Mouse (Mus musculus) forebrain, embryonic 15.5 days (tissue): ENCODE results near the gene Prmt2. TPM values are rescaled to one million over a fixed set of nuclear protein-coding genes. Genes with fewer than 3 reads are reported as not detected.

Experiments used
- ATAC-seq: fragments of 200-750 bp; cut with Nextera tagmentation; replicated peaks from 2 replicates; pipeline ENCODE4 v1.8.0; 2017; ENCODE audit warnings: mild to moderate bottlenecking, moderate TSS enrichment, moderate library complexity
- H3K27ac ChIP-seq: fragments of 300-500 bp; sonication (generic); replicated peaks from 2 replicates; pipeline ENCODE4 v1.5.1; 2015; ENCODE audit warnings: mild to moderate bottlenecking, inconsistent platforms
- H3K27me3 ChIP-seq: fragments of 300-500 bp; sonication (generic); 2 replicates; pipeline ENCODE4 v1.6.1; 2015; ENCODE audit warnings: inconsistent platforms
- H3K36me3 ChIP-seq: fragments of 300-500 bp; sonication (generic); 2 replicates; pipeline ENCODE4 v1.6.1; 2015; ENCODE audit warnings: mild to moderate bottlenecking, inconsistent platforms
- H3K4me1 ChIP-seq: fragments of 300-500 bp; sonication (generic); 2 replicates; pipeline ENCODE4 v1.6.1; 2015; ENCODE audit warnings: inconsistent platforms
- H3K4me2 ChIP-seq: fragments of 300-500 bp; sonication (generic); replicated peaks from 2 replicates; pipeline ENCODE4 v1.6.1; 2015; ENCODE audit warnings: mild to moderate bottlenecking, inconsistent platforms
- H3K4me3 ChIP-seq: fragments of 300-500 bp; sonication (generic); 2 replicates; pipeline ENCODE4 v1.5.1; 2015; ENCODE audit warnings: mild to moderate bottlenecking, inconsistent platforms
- H3K9ac ChIP-seq: fragments of 300-500 bp; sonication (generic); replicated peaks from 2 replicates; pipeline ENCODE4 v1.6.1; 2015; ENCODE audit warnings: mild to moderate bottlenecking, inconsistent platforms
- H3K9me3 ChIP-seq: fragments of 300-500 bp; sonication (generic); 2 replicates; pipeline ENCODE4 v1.6.1; 2016; ENCODE audit warnings: inconsistent platforms
- WGBS: fragments of 180-500 bp; shearing (Covaris S2); methylation state at CpG from one replicate; pipeline ENCODE4 v1.1.7; 2015; ENCODE audit warnings: mixed read lengths; 5-methylcytosine and 5-hydroxymethylcytosine counted together
- polyA plus RNA-seq: library from polyadenylated mRNA; unstranded; fragments of >200 nt; fragmentation: Nextera tagmentation; extraction: Ambion mirVana; gene quantifications from 2 replicates; pipeline ENCODE4 v1.2.1, GENCODE M21; 2015

The Prmt2 gene
- polyA plus RNA-seq, 1 experiment from 2014 or later = 269 TPM

- WGBS = 46% methylated on average over 4 of the region's 4 CpGs
- Histone ChIP-seq H3K4me3 (no peak within 1 kb of the TSS), H3K27ac (no peak within 1 kb of the TSS), H3K36me3 (no peaks in the 10 kb centered on the region), H3K9ac (no peak within 1 kb of the TSS), H3K9me3 (no peaks in the 10 kb centered on the region), H3K4me1 (no peaks in the 10 kb centered on the region), H3K4me2 (no peak within 1 kb of the TSS), H3K27me3 (no peaks in the 10 kb centered on the region)
- ATAC-seq = no peak
These were observed 15.9 kb upstream of the Prmt2 start, which contains the start of gene S100b for GRCm38 (mm10) chr10:76253536-76253935. Gene S100b (plus strand): TSS chr10:76253853.

- H3K9ac ChIP-seq = no peak overlapping the region
- WGBS = 98% methylated on average over 1 of the region's 1 CpGs
- no peaks in the 10 kb centered on the region for H3K36me3 ChIP-seq
- no peak for ATAC-seq
- no peak overlapping the region for H3K4me2 ChIP-seq
- H3K4me1 ChIP-seq = no peaks in the 10 kb centered on the region
- no peak overlapping the region for H3K27ac ChIP-seq
- H3K9me3 ChIP-seq = no peaks in the 10 kb centered on the region
- no peak overlapping the region for H3K4me3 ChIP-seq
- no peaks in the 10 kb centered on the region for H3K27me3 ChIP-seq
These were observed 15.4 kb upstream of the Prmt2 start for GRCm38 (mm10) chr10:76253079-76253478.

DNA sequence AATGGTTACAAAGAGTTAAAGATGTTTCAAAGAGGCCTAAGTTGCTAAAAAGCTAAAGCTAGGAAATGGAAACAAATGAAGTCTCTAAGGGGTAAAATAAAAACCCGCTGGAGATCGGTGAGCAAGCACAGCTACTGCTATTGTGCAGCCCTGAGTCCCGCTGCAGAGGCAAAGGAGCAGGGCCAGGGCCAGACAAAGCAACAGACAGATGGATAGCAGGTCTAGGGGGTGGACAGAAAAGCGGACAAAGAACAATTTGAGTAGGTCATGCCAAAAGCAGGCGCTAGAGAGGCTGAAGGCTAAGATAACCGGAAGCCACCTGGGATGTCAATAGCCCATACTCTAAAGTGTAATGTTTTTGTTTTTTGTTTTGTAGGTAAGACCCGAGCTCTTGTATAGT lies 13.2 kb upstream of the Prmt2 start:
- no peaks in the 10 kb centered on the region for H3K36me3 ChIP-seq

DNA sequence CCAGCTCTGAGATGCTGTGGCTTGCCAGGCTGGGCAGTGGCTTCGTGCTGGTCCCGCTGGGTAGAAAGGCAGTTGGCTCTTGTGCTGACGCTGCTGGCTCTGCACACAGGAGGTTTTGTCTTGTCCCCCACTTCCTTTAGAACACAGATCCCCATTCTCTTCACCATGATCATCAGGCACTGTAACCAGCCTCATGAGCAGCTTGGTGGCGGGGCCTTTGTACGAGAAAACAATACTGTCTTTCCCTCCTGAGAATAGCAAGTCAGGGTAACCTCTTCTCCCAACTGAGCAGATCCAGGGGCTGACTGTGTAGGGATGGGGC lies 10.9 kb upstream of the Prmt2 start:
- no peak overlapping the region for H3K27ac ChIP-seq
- no peaks in the 10 kb centered on the region for H3K36me3 ChIP-seq
- no peaks in the 10 kb centered on the region for H3K4me1 ChIP-seq
- WGBS = 60% methylated on average over 5 of the region's 5 CpGs
- no peak overlapping the region for H3K4me2 ChIP-seq
- H3K9me3 ChIP-seq = no peaks in the 10 kb centered on the region
- no peaks in the 10 kb centered on the region for H3K27me3 ChIP-seq
- no peak for ATAC-seq
- H3K9ac ChIP-seq = no peak overlapping the region
- no peak overlapping the region for H3K4me3 ChIP-seq

More for the DNA sequence above, 13.2 kb upstream of the Prmt2 start:
- Histone ChIP-seq H3K9ac (no peak overlapping the region), H3K4me1 (no peaks in the 10 kb centered on the region), H3K27me3 (no peaks in the 10 kb centered on the region), H3K4me2 (no peak overlapping the region), H3K4me3 (no peak overlapping the region), H3K27ac (no peak overlapping the region), H3K9me3 (no peaks in the 10 kb centered on the region)
- no peak for ATAC-seq
- 62% methylated on average over 7 of the region's 7 CpGs for WGBS

GRCm38 (mm10) chr10:76247960-76248646 lies 10.4 kb upstream of the Prmt2 start:
- H3K4me2 ChIP-seq = no peak overlapping the region
- 27% methylated on average over 21 of the region's 21 CpGs for WGBS
- H3K9me3 ChIP-seq = no peaks in the 10 kb centered on the region
- ATAC-seq = no peak
- H3K27me3 ChIP-seq = no peaks in the 10 kb centered on the region
- no peak overlapping the region for H3K9ac ChIP-seq
- no peak overlapping the region for H3K4me3 ChIP-seq
- no peaks in the 10 kb centered on the region for H3K36me3 ChIP-seq
- H3K4me1 ChIP-seq = no peaks in the 10 kb centered on the region
- H3K27ac ChIP-seq = no peak overlapping the region

DNA sequence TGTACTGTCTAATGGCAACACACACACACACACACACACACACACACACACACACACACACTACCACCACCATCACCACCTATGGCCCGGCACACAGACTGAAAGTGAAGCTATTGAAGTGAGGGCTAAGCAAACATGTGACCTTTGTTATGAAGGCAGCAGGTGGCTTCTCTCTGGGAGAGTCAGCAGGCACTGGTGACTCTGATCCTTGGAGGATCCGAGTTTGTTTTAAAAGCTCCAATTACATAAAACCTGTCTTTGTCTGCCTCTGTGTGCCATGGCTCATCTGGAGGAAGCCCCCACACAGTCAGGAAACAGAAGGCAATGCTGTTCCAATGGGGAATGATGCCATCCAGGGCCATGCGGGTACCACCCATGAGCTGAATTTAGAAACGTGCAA lies 8.9 kb upstream of the Prmt2 start:
- WGBS = 53% methylated on average over 4 of the region's 4 CpGs

GRCm38 (mm10) chr10:76245106-76245505 lies 7.4 kb upstream of the Prmt2 start:
- ATAC-seq = no peak
- no peak overlapping the region for H3K27ac ChIP-seq
- no peak overlapping the region for H3K4me2 ChIP-seq
- no peaks in the 10 kb centered on the region for H3K36me3 ChIP-seq
- WGBS = 60% methylated on average over 2 of the region's 2 CpGs
- H3K27me3 ChIP-seq = no peaks in the 10 kb centered on the region
- H3K4me3 ChIP-seq = no peak overlapping the region
- no peak overlapping the region for H3K9ac ChIP-seq
- no peaks in the 10 kb centered on the region for H3K4me1 ChIP-seq
- H3K9me3 ChIP-seq = no peaks in the 10 kb centered on the region

More for the DNA sequence above, 8.9 kb upstream of the Prmt2 start:
- no peak overlapping the region for H3K9ac ChIP-seq
- H3K4me3 ChIP-seq = no peak overlapping the region
- no peak overlapping the region for H3K27ac ChIP-seq
- H3K4me1 ChIP-seq = no peaks in the 10 kb centered on the region
- H3K9me3 ChIP-seq = no peaks in the 10 kb centered on the region
- no peak for ATAC-seq
- no peaks in the 10 kb centered on the region for H3K36me3 ChIP-seq
- H3K4me2 ChIP-seq = no peak overlapping the region
- H3K27me3 ChIP-seq = no peaks in the 10 kb centered on the region

DNA sequence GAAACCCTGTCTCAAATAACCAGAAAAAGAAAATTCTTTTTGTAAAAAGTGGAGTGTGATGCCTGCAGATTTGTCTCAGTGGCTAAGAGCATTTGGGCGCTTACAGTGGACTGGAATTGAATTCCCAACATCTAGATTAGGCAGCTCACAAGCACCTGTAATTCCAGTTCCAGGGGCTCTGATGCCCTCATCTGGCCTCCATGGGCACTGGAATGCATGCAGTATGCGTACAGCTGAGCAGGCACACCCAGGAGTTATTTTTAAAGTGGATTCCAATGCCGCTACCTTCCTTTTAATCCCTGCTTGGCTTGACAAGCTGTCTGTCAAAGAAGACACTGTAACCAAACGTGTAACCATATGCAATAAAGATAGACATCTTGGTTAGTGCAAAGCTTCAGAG lies 1.7 kb upstream of the Prmt2 start:
- no peak overlapping the region for H3K27ac ChIP-seq
- no peaks in the 10 kb centered on the region for H3K36me3 ChIP-seq
- H3K9me3 ChIP-seq = no peaks in the 10 kb centered on the region
- H3K27me3 ChIP-seq = no peaks in the 10 kb centered on the region
- 72% methylated on average over 4 of the region's 4 CpGs for WGBS
- no peak for ATAC-seq
- H3K4me2 ChIP-seq = no peak overlapping the region
- H3K4me3 ChIP-seq = no peak overlapping the region
- peaks cover 26% of the 10 kb centered on the region for H3K4me1 ChIP-seq
- no peak overlapping the region for H3K9ac ChIP-seq

GRCm38 (mm10) chr10:76229627-76230026 lies 8.0 kb downstream of the Prmt2 start:
- Histone ChIP-seq H3K36me3 (peaks cover 18% of the 10 kb centered on the region), H3K4me1 (peaks cover 6% of the 10 kb centered on the region; the same call in 1 of the 2 replicates), H3K27ac (no peak overlapping the region), H3K9ac (no peak overlapping the region), H3K27me3 (no peaks in the 10 kb centered on the region), H3K4me2 (no peak overlapping the region), H3K4me3 (no peak overlapping the region), H3K9me3 (no peaks in the 10 kb centered on the region)
- ATAC-seq = no peak
- WGBS = 70% methylated on average over 1 of the region's 1 CpGs

DNA sequence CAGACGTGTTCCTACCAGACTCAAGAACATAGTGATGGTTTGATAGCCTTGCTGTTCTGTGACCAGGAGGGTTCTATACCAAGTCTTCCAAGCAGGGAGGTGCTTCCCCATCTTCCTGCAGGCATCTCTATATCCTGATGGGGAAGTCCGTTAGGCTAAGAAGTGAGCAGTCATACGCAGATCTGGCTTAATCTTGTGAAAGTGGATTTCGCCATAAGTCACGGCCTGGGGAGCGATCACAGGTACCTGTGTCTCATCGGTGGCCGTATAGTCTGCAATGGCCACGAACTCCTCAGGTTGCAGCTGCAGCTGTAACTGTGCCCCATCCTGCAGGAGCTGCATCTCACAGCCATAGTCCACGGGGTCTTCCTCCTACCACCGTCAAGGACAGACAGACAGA lies 11.7 kb downstream of the Prmt2 start:
- H3K4me2 ChIP-seq = no peak overlapping the region
- H3K27me3 ChIP-seq = no peaks in the 10 kb centered on the region
- 94% methylated on average over 11 of the region's 11 CpGs for WGBS
- H3K9ac ChIP-seq = no peak overlapping the region
- no peak for ATAC-seq
- no peaks in the 10 kb centered on the region for H3K4me1 ChIP-seq
- no peaks in the 10 kb centered on the region for H3K9me3 ChIP-seq
- no peak overlapping the region for H3K27ac ChIP-seq
- no peak overlapping the region for H3K4me3 ChIP-seq
- H3K36me3 ChIP-seq = peaks cover 53% of the 10 kb centered on the region

DNA sequence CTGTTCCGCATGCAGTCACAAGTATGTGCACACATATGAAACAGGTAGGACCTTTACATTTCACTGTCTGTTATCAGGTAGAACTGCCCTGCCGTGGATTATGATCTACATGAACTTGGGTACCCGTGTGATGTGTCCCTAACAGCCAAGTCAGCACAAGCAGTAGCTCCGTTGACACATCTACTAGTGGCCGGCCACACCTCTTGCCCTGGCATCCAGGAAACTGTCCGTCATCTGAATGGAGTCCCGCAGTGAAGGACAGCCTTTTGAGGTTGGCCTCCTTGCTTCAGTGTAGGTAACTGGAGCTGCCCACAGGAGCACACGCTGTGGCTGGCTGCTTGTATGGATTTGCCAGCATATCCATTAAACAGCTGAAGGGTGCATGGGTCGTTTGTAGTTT lies 19.4 kb downstream of the Prmt2 start:
- no peaks in the 10 kb centered on the region for H3K27me3 ChIP-seq
- H3K9ac ChIP-seq = no peak overlapping the region
- H3K36me3 ChIP-seq = peaks cover 96% of the 10 kb centered on the region
- 89% methylated on average over 9 of the region's 9 CpGs for WGBS
- H3K4me2 ChIP-seq = no peak overlapping the region
- H3K27ac ChIP-seq = no peak overlapping the region
- H3K4me3 ChIP-seq = no peak overlapping the region
- no peaks in the 10 kb centered on the region for H3K4me1 ChIP-seq
- H3K9me3 ChIP-seq = peaks cover 5% of the 10 kb centered on the region; the same call in 1 of the 2 replicates
- ATAC-seq = no peak

GRCm38 (mm10) chr10:76217056-76217455 lies 20.6 kb downstream of the Prmt2 start:
- Histone ChIP-seq H3K4me3 (no peak overlapping the region), H3K27ac (no peak overlapping the region), H3K36me3 (peaks cover 95% of the 10 kb centered on the region), H3K4me1 (no peaks in the 10 kb centered on the region), H3K27me3 (no peaks in the 10 kb centered on the region), H3K9ac (no peak overlapping the region), H3K4me2 (no peak overlapping the region), H3K9me3 (peaks cover 5% of the 10 kb centered on the region; the same call in 1 of the 2 replicates)
- ATAC-seq = no peak
- 97% methylated on average over 17 of the region's 17 CpGs for WGBS

DNA sequence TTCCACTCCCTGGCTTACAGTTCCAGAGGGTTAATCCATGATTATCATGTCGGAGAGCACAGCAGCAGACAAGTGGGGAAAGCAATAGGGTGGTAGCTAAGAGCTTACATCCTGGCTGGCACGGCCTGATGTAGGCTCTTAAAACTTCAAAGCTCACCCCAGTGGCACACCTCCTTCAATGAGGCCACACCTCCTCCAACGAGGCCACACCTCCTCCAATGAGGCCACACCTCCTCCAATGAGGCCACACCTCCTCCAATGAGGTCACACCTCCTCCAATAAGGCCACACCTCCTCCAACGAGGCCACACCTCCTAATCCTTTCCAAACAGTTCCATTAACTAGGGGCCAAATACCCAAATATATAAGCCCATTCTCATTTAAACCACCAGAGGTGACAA lies 23.5 kb downstream of the Prmt2 start:
- ATAC-seq = no peak
- 93% methylated on average over 4 of the region's 4 CpGs for WGBS
- no peaks in the 10 kb centered on the region for H3K4me1 ChIP-seq

More for the DNA sequence above, 23.5 kb downstream of the Prmt2 start:
- Histone ChIP-seq H3K9ac (no peak overlapping the region), H3K27ac (no peak overlapping the region), H3K9me3 (peaks cover 5% of the 10 kb centered on the region; the same call in 1 of the 2 replicates), H3K4me2 (no peak overlapping the region), H3K36me3 (peaks cover 91% of the 10 kb centered on the region), H3K27me3 (no peaks in the 10 kb centered on the region), H3K4me3 (no peak overlapping the region)
